Mouse (Mus musculus) liver, embryonic 11.5 days (tissue): ENCODE results near the gene Mrgprd. TPM values are rescaled to one million over a fixed set of nuclear protein-coding genes. Genes with fewer than 3 reads are reported as not detected.

Experiments
- ATAC-seq: fragments of 200-750 bp; cut with Nextera tagmentation; replicated peaks from 2 replicates; pipeline ENCODE4 v1.8.0; 2017; ENCODE audit warnings: moderate number of reproducible peaks, mild to moderate bottlenecking, moderate TSS enrichment, moderate library complexity; ENCODE audit not compliant: low FRiP score
- DNase-seq: peaks from one replicate; pipeline ENCODE4 v3.0.0-alpha.2; 2017; ENCODE audit warnings: low spot score
- H3K27ac ChIP-seq: fragments of 300-500 bp; sonication (generic); 2 replicates; pipeline ENCODE4 v1.5.1; 2014; ENCODE audit warnings: mild to moderate bottlenecking, low read depth, low read length, control low read depth
- H3K27me3 ChIP-seq: fragments of 300-500 bp; sonication (generic); replicated peaks from 2 replicates; pipeline ENCODE4 v1.6.1; 2014; ENCODE audit warnings: low read length, mixed read lengths; ENCODE audit not compliant: control insufficient read depth, insufficient read depth
- H3K36me3 ChIP-seq: fragments of 300-500 bp; sonication (generic); 2 replicates; pipeline ENCODE4 v1.6.1; 2014; ENCODE audit warnings: mild to moderate bottlenecking, low read length, moderate library complexity, mixed read lengths; ENCODE audit not compliant: control insufficient read depth, insufficient read depth
- H3K4me1 ChIP-seq: fragments of 300-500 bp; sonication (generic); replicated peaks from 2 replicates; pipeline ENCODE4 v1.6.1; 2014; ENCODE audit warnings: low read length, mixed read lengths; ENCODE audit not compliant: control insufficient read depth, insufficient read depth
- H3K4me2 ChIP-seq: fragments of 300-500 bp; sonication (generic); 2 replicates; pipeline ENCODE4 v1.6.1; 2014; ENCODE audit warnings: mild to moderate bottlenecking, control low read depth, moderate library complexity
- H3K4me3 ChIP-seq: fragments of 300-500 bp; sonication (generic); 2 replicates; pipeline ENCODE4 v1.5.1; 2014; ENCODE audit warnings: low read depth, low read length, control low read depth
- H3K9ac ChIP-seq: fragments of 300-500 bp; sonication (generic); 2 replicates; pipeline ENCODE4 v1.6.1; 2014; ENCODE audit warnings: low read depth, low read length, control low read depth
- H3K9me3 ChIP-seq: fragments of 300-500 bp; sonication (generic); 2 replicates; pipeline ENCODE4 v1.6.1; 2016; ENCODE audit warnings: low read length, inconsistent platforms, mixed read lengths; ENCODE audit not compliant: control insufficient read depth
- WGBS: fragments of 180-500 bp; shearing (Covaris S2); extraction: QIAGEN DNeasy Blood & Tissue Kit; methylation state at CpG from one replicate; pipeline ENCODE4 v1.1.7; 2014; 5-methylcytosine and 5-hydroxymethylcytosine counted together
- polyA plus RNA-seq: library from polyadenylated mRNA; unstranded; fragments of >200 nt; fragmentation: Nextera tagmentation; extraction: Ambion mirVana; gene quantifications from 2 replicates; pipeline ENCODE4 v1.2.1, GENCODE M21; 2014

Mrgprd gene
- polyA plus RNA-seq = not detected in 2 replicates

DNA sequence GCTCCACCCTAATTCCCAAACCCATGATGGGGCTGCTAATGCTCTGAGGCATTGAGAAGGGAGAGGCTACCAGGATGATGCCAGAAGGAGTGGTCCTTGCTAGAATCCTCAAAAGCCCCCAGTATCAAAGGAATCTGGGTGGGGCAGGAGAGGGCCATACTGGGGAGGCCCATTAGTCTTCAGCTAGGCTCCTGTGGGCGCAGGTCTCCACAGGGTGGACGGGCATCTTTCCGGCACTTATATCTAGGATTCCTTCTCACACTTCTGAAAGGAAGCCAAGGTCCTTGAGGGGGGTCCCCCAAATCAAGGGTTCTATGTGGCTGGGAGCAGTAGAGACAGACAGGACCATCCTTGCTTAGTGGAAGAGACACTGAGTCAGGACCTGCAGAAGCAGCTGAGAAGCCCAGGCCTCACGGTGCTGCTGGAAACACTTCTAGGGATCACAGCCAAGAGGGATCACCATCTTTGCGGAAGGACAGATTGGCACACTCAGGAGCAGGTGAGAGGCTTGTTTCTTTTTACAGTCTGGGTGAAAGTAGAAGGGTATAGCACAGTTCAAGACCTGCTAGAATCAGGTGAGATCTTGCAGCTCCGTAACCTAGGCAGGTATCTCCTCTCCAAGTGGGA is at the start of gene Mrgprd:
Gene Mrgprd (plus strand): TSS at position 51 of the 627 bp plus-strand sequence.
- Histone ChIP-seq H3K9ac (no peak within 1 kb of the TSS), H3K4me3 (no peak within 1 kb of the TSS), H3K27me3 (no peaks in the 10 kb centered on the region), H3K4me1 (no peaks in the 10 kb centered on the region), H3K9me3 (no peaks in the 10 kb centered on the region), H3K4me2 (no peak within 1 kb of the TSS), H3K36me3 (no peaks in the 10 kb centered on the region), H3K27ac (no peak within 1 kb of the TSS)
- DNase-seq = no peak
- WGBS = 83% methylated on average over 6 of the region's 6 CpGs
- no peak for ATAC-seq

DNA sequence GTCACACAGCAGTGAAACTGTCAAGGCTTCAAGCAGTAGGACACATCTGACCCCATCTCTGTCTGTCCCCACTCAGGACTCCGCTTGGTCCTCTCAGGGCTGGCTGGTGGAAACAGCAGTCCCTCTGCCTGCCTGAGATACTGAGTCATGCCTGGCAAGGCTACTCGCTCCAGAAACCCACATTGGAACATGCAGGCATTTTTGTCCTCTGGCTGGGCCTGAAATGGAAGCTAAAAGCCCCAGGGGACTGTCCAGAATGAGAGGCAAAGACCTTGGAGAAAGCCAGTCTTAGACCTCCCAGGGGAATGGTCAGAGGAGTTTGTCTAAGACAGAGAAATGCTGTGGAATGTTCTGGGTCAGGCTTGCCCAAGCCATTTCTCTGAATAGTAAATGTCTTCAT is 48.6 kb upstream of the Mrgprd start:
- no peak overlapping the region for H3K27ac ChIP-seq
- H3K9me3 ChIP-seq = no peaks in the 10 kb centered on the region
- DNase-seq (no peak), ATAC-seq (no peak)
- H3K4me3 ChIP-seq = no peak overlapping the region
- no peaks in the 10 kb centered on the region for H3K4me1 ChIP-seq
- WGBS = 92% methylated on average over 2 of the region's 2 CpGs
- H3K9ac ChIP-seq = no peak overlapping the region
- peaks cover 9% of the 10 kb centered on the region for H3K36me3 ChIP-seq
- H3K27me3 ChIP-seq = no peaks in the 10 kb centered on the region
- H3K4me2 ChIP-seq = no peak overlapping the region

- 79% methylated on average over 7 of the region's 7 CpGs for WGBS
- H3K4me1 ChIP-seq = no peaks in the 10 kb centered on the region
- H3K27me3 ChIP-seq = no peaks in the 10 kb centered on the region
Measured at GRCm38 (mm10) chr7:145268890-145269289, 45.7 kb upstream of the Mrgprd start.

GRCm38 (mm10) chr7:145270955-145271354 is 43.7 kb upstream of the Mrgprd start:
- Histone ChIP-seq H3K4me3 (no peak overlapping the region), H3K4me2 (no peak overlapping the region), H3K36me3 (peaks cover 23% of the 10 kb centered on the region), H3K9me3 (no peaks in the 10 kb centered on the region), H3K9ac (no peak overlapping the region), H3K27me3 (no peaks in the 10 kb centered on the region), H3K4me1 (no peaks in the 10 kb centered on the region), H3K27ac (no peak overlapping the region)
- DNase-seq (no peak), ATAC-seq (no peak)
- WGBS = 82% methylated on average over 5 of the region's 5 CpGs

More at GRCm38 (mm10) chr7:145268890-145269289, 45.7 kb upstream of the Mrgprd start:
- no peak overlapping the region for H3K4me3 ChIP-seq
- H3K27ac ChIP-seq = no peak overlapping the region
- H3K4me2 ChIP-seq = no peak overlapping the region
- H3K9ac ChIP-seq = no peak overlapping the region
- DNase-seq (no peak), ATAC-seq (no peak)
- H3K9me3 ChIP-seq = no peaks in the 10 kb centered on the region
- H3K36me3 ChIP-seq = peaks cover 21% of the 10 kb centered on the region

DNA sequence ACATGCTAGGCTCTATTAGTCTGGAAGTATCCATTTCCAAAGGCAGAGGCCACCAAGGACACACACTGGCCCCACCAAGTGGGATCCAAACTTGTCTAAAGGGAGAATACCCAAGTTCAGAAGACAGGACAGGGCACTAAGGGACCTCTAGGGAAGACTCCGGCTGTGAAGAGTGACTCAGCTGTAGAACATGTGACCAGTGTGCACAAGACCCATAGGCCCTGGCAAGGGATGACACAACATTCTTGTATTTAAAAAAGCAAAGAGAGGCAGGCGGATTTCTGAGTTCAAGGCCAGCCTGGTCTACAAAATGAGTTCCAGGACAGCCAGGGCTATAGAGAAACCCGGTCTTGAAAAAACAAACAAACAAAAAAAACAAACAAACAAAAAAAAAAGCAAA is 39.1 kb upstream of the Mrgprd start:
- no peak overlapping the region for H3K4me2 ChIP-seq
- H3K4me3 ChIP-seq = no peak overlapping the region
- H3K36me3 ChIP-seq = peaks cover 27% of the 10 kb centered on the region
- H3K27ac ChIP-seq = no peak overlapping the region
- no peak overlapping the region for H3K9ac ChIP-seq
- H3K27me3 ChIP-seq = no peaks in the 10 kb centered on the region
- ATAC-seq (no peak), DNase-seq (no peak)
- no peaks in the 10 kb centered on the region for H3K9me3 ChIP-seq
- no peaks in the 10 kb centered on the region for H3K4me1 ChIP-seq
- WGBS = 82% methylated on average over 3 of the region's 3 CpGs

DNA sequence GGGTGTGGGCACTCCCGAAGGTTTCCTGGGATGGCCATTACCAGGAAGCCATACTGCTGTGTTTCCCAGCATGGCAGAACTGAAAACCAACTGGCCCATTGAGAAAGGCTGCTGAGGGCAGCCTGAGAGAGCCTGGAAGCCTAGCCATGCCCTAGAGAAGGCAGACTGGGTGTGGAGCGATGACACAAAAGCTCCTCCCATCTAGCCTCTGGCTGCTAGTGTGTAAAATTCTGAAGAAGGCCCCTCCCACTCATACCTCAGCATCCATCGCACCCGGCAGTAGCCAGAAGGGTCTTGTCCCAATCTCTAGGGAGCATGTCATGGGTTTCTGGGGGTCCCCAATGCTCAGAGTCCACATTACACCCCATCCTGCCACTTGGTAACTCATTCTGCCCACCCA is 33.2 kb upstream of the Mrgprd start:
- H3K4me1 ChIP-seq = peaks cover 17% of the 10 kb centered on the region
- no peak overlapping the region for H3K4me3 ChIP-seq
- no peak overlapping the region for H3K4me2 ChIP-seq
- peaks cover 13% of the 10 kb centered on the region for H3K36me3 ChIP-seq
- H3K27me3 ChIP-seq = no peaks in the 10 kb centered on the region
- no peak overlapping the region for H3K9ac ChIP-seq
- no peaks in the 10 kb centered on the region for H3K9me3 ChIP-seq
- ATAC-seq (no peak), DNase-seq (no peak)
- H3K27ac ChIP-seq = no peak overlapping the region
- 86% methylated on average over 4 of the region's 4 CpGs for WGBS

DNA sequence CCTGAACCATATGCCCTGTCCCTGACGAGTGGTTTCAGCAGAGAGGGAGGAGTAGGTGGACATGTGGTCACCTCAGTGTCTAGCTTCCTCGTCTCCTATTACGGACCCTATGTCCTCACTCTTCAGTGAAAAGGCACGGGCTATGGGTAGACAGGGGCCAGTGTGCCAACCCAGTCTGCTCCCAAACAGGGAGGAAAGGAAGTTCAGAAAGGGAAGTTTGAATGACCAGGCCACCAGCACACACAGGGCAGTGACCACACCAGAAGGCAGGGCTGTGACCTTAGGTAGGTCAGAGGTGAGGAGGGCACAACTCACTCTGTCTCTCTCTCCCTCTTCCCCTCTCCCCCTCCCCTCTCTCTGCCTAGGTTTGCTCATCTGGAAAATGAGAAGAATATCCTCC is 31.6 kb upstream of the Mrgprd start:
- Histone ChIP-seq H3K36me3 (peaks cover 12% of the 10 kb centered on the region), H3K4me1 (peaks cover 17% of the 10 kb centered on the region), H3K27ac (no peak overlapping the region), H3K9ac (peak overlapping the region; percentile 69), H3K4me2 (peak overlapping the region; percentile 84), H3K9me3 (no peaks in the 10 kb centered on the region), H3K4me3 (peak overlapping the region; percentile 63), H3K27me3 (no peaks in the 10 kb centered on the region)
- 34% methylated on average over 4 of the region's 4 CpGs for WGBS
- DNase-seq = no peak
- ATAC-seq = peak; percentile 23; the same call in 1 of the 2 replicates

DNA sequence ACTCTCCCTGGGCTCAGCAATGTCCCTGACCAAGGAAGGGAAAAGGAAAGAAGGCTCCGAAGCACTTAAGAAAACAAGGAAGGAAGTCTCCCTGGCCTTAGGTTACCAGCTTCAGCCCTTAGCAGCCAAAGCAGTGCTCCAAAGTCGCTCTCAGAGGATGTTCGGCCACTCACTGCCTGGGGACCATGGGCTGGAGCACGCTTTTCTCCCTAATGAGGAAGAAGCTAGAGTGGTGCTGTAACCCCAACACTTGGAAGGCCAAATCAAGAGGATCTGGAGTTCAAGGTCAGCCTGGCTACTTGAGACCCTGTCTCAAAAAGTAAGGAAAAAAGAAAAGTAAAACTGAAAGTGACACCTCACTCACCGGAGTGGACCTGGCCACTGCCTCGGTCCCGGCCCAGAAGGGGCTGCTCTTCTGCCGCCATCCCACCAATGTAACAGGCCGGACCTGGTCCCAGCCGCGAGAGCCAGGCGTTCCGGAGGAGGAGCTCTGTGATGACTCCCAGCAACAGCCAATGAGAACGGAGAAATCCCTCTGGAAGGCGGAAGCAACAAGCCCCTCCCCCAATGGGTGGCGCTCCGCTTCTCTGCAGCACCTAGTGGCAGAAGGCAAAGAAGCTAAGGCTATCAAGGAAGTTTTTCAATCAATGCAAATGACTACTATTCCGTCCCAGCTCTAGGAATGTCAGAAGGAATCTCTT is 31.0 kb upstream of the Mrgprd start, which contains the start of gene Tpcn2:
Gene Tpcn2 (minus strand): TSS at position 525 of the 701 bp plus-strand sequence.
- DNase-seq (peak; percentile 83), ATAC-seq (peak; percentile 90)
- no peak within 1 kb of the TSS for H3K27ac ChIP-seq
- peak within 1 kb of the TSS; percentile 84 for H3K4me2 ChIP-seq
- no peaks in the 10 kb centered on the region for H3K9me3 ChIP-seq
- peak within 1 kb of the TSS; percentile 63 for H3K4me3 ChIP-seq
- H3K36me3 ChIP-seq = peaks cover 11% of the 10 kb centered on the region
- peak within 1 kb of the TSS; percentile 69 for H3K9ac ChIP-seq
- 3% methylated on average over 18 of the region's 18 CpGs for WGBS
- H3K27me3 ChIP-seq = no peaks in the 10 kb centered on the region
- H3K4me1 ChIP-seq = peaks cover 17% of the 10 kb centered on the region

DNA sequence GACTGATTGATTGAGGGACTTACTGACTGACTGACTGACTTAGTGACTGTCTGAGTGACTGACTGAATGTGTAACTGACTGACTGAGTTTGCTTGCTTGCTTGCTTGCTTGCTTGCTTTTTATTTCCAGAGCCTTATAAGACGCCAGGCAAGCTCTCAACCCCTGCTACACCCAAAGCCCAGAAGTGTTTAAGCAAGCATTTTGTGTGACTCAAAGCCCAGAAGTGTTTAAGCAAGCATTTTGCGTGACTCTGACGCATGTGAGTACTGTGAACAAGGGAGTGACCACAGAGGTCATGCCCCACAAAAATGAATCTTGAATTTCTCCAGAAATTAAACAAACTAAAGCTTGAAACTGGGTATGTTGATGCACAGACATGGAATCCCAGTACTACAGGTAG is 30.3 kb upstream of the Mrgprd start:
- no peaks in the 10 kb centered on the region for H3K9me3 ChIP-seq
- no peaks in the 10 kb centered on the region for H3K27me3 ChIP-seq
- ATAC-seq (no peak), DNase-seq (no peak)
- no peak overlapping the region for H3K4me3 ChIP-seq
- peaks cover 17% of the 10 kb centered on the region for H3K4me1 ChIP-seq
- peak overlapping the region; percentile 20; the same call in 1 of the 2 replicates for H3K4me2 ChIP-seq
- whole genome bisulfite sequencing = 61% methylated on average over 3 of the region's 3 CpGs
- H3K9ac ChIP-seq = no peak overlapping the region
- H3K36me3 ChIP-seq = peaks cover 6% of the 10 kb centered on the region
- no peak overlapping the region for H3K27ac ChIP-seq
